Mouse (Mus musculus) kidney, embryonic 14.5 days (tissue): ENCODE results near the gene Ech1. TPM values are rescaled to one million over a fixed set of nuclear protein-coding genes. Genes with fewer than 3 reads are reported as not detected.

Experiments
- polyA plus RNA-seq: library from polyadenylated mRNA; unstranded; fragments of >200 nt; fragmentation: Nextera tagmentation; extraction: Ambion mirVana; gene quantifications from 2 replicates; pipeline ENCODE4 v1.2.1, GENCODE M21; 2014

Gene Ech1
- polyA plus RNA-seq, 1 experiment from 2014 or later, result 134 TPM

Other genes with a start within 250 kb of the Ech1 start
- 33.3 and 34.9 TPM in 2 replicates for gene Samd4b, start 227.1 kb upstream of the Ech1 start, polyA plus RNA-seq
- 48.3 and 60.7 TPM in 2 replicates for gene Pak4, start 227.0 kb upstream of the Ech1 start, polyA plus RNA-seq
- not detected in 2 replicates for gene Acp7, start 193.9 kb upstream of the Ech1 start, polyA plus RNA-seq
- gene Fbxo27, start 132.4 kb upstream of the Ech1 start, polyA plus RNA-seq, result 5.0 and 5.5 TPM in 2 replicates
- gene Fbxo17, start 108.4 kb upstream of the Ech1 start, polyA plus RNA-seq, result 7.2 and 8.1 TPM in 2 replicates
- gene Mrps12, start 83.4 kb upstream of the Ech1 start, polyA plus RNA-seq, result 157 and 170 TPM in 2 replicates
- gene Sars2, start 83.2 kb upstream of the Ech1 start, polyA plus RNA-seq, result 28.8 and 33.0 TPM in 2 replicates
- gene Ccer2, start 69.0 kb upstream of the Ech1 start, polyA plus RNA-seq, result not detected in 2 replicates
- 49.7 and 56.7 TPM in 2 replicates for gene Sirt2, start 58.5 kb upstream of the Ech1 start, polyA plus RNA-seq
- 39.2 and 43.9 TPM in 2 replicates for gene Nfkbib, start 57.7 kb upstream of the Ech1 start, polyA plus RNA-seq
- 2.9 and 5.6 TPM in 2 replicates for gene Rinl, start 36.2 kb upstream of the Ech1 start, polyA plus RNA-seq
- 283 and 322 TPM in 2 replicates for gene Hnrnpl, start 16.7 kb upstream of the Ech1 start, polyA plus RNA-seq
- 3.8 and 3.9 TPM in 2 replicates for gene Lgals4, start 8.6 kb downstream of the Ech1 start, polyA plus RNA-seq
- gene Lgals7, start 38.6 kb downstream of the Ech1 start, polyA plus RNA-seq, result 1.1 and 4.0 TPM in 2 replicates
- 0.51 and 0.64 TPM in 2 replicates for gene Capn12, start 56.2 kb downstream of the Ech1 start, polyA plus RNA-seq
- gene Actn4, start 137.1 kb downstream of the Ech1 start, polyA plus RNA-seq, result 176 and 239 TPM in 2 replicates
- 458 and 497 TPM in 2 replicates for gene Eif3k, start 156.6 kb downstream of the Ech1 start, polyA plus RNA-seq
- 9.8 and 12.6 TPM in 2 replicates for gene Map4k1, start 156.8 kb downstream of the Ech1 start, polyA plus RNA-seq